Mouse (Mus musculus): Measurements from ENCODE around the gene Supv3l1.

Gene Supv3l1

GRCm38 (mm10) chr10:62413606-62413982 lies 35.9 kb downstream of the Supv3l1 start:
- no peak for DNase-seq (ENCODE audit: low read depth, low spot score)

- no peak for DNase-seq (ENCODE audit: low read depth, low spot score)
Measured at GRCm38 (mm10) chr10:62412906-62413605, 36.5 kb downstream of the Supv3l1 start.

GRCm38 (mm10) chr10:62411431-62412410 lies 37.8 kb downstream of the Supv3l1 start:
- peak; percentile 17 for DNase-seq (ENCODE audit: low read depth, low spot score)

GRCm38 (mm10) chr10:62410943-62411342 lies 38.6 kb downstream of the Supv3l1 start:
- peak; percentile 75 for DNase-seq (ENCODE audit: low read depth, low spot score)

- DNase-seq (ENCODE audit: low read depth, low spot score) = peak; percentile 66
Measured at GRCm38 (mm10) chr10:62404901-62405300, 44.6 kb downstream of the Supv3l1 start.

GRCm38 (mm10) chr10:62401641-62402111 lies 47.9 kb downstream of the Supv3l1 start:
- peak; percentile 43 for DNase-seq (ENCODE audit: low read depth, low spot score)

- DNase-seq (ENCODE audit: low read depth, low spot score) = no peak
Measured at GRCm38 (mm10) chr10:62383011-62383410, 66.5 kb downstream of the Supv3l1 start.

- DNase-seq (ENCODE audit: low read depth, low spot score) = no peak
Measured at GRCm38 (mm10) chr10:62380936-62381335, 68.6 kb downstream of the Supv3l1 start.

- no peak for DNase-seq (ENCODE audit: low read depth, low spot score)
Measured at GRCm38 (mm10) chr10:62379808-62380207, 69.7 kb downstream of the Supv3l1 start, which contains the start of gene Hk1. TSS of gene Hk1 (minus strand) at chr10:62379908.
